Mouse (Mus musculus) embryonic fibroblast, embryonic 13.5 days (primary cell): Measurements from ENCODE around the gene Fat3.

Experiments used
- CTCF ChIP-seq: IDR thresholded peaks from 2 replicates; pipeline ENCODE4 v1.5.1; 2011; ENCODE audit warnings: mild to moderate bottlenecking, control low read depth, low read length, moderate library complexity, borderline replicate concordance; ENCODE audit not compliant: insufficient read depth
- POLR2A ChIP-seq: IDR thresholded peaks from 2 replicates; pipeline ENCODE4 v1.6.1; 2011; ENCODE audit warnings: low read depth, mild to moderate bottlenecking, control low read depth, low read length, moderate library complexity

GRCm38 (mm10) chr9:16297935-16298334, 203.2 kb downstream of the Fat3 start:
- TF ChIP-seq CTCF (no peak), POLR2A (no peak)
